Mouse (Mus musculus): Measurements from ENCODE around the gene Themis2. TPM values are rescaled to one million over a fixed set of nuclear protein-coding genes. Genes with fewer than 3 reads are reported as not detected.

Themis2 gene
- polyA plus RNA-seq, 1 experiment = not detected

DNA sequence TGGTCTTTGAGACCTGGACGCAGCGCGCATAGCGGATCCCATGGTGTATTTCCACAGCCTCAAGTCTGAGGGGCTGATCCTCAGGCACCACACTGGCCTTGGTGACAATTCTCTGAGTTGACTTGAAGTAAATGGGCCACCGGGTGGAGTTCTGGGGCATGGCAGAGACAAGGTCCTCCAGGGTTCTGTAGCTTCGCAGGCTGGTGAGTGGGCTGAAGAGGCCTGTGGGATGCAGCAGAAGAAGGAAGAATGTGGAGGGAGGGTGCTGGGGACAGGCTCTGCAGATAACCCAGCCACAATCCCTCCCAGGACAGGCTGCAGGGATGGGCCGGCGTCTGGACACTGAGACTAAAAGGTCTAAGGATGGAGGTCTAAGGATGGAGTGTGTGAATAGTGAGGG lies 6.5 kb downstream of the Themis2 start:
- no peaks in the 10 kb centered on the region for H3K79me3 ChIP-seq (ENCODE audit: low read depth)
- no peak overlapping the region for H3ac ChIP-seq (ENCODE audit: control insufficient read depth, insufficient read length, low read depth)
- no peaks in the 10 kb centered on the region for H3K79me2 ChIP-seq (ENCODE audit: control insufficient read depth, insufficient read depth)
- TF ChIP-seq MYOG (IDR thresholded peaks at IDR 0.05; ENCODE audit: control insufficient read depth, extremely low read depth, insufficient read length) = no peak
- no peak for TF ChIP-seq MYOD1 (IDR thresholded peaks at IDR 0.05; ENCODE audit: control insufficient read depth, insufficient read length, low read depth)
- TF ChIP-seq MAX (IDR thresholded peaks at IDR 0.05) = no peak
- TF ChIP-seq FOSL1 (IDR thresholded peaks at IDR 0.05; ENCODE audit: insufficient read depth, low read length, poor library complexity, severe bottlenecking) = no peak
- no peak for TF ChIP-seq USF1 (IDR thresholded peaks at IDR 0.05; ENCODE audit: low read depth)
- TF ChIP-seq CTCF (IDR thresholded peaks at IDR 0.05; ENCODE audit: control insufficient read depth, insufficient read depth, insufficient read length) = no peak
- TF ChIP-seq CEBPB (IDR thresholded peaks at IDR 0.05; ENCODE audit: low read depth) = no peak
- H3K36me3 ChIP-seq (ENCODE audit: control insufficient read depth, insufficient read depth) = no peaks in the 10 kb centered on the region
- peaks cover 11% of the 10 kb centered on the region for H3K27me3 ChIP-seq (ENCODE audit: control insufficient read depth, insufficient read depth, insufficient read length)
- no peak overlapping the region for H3K4me3 ChIP-seq (ENCODE audit: insufficient read depth, poor library complexity, severe bottlenecking)

DNA sequence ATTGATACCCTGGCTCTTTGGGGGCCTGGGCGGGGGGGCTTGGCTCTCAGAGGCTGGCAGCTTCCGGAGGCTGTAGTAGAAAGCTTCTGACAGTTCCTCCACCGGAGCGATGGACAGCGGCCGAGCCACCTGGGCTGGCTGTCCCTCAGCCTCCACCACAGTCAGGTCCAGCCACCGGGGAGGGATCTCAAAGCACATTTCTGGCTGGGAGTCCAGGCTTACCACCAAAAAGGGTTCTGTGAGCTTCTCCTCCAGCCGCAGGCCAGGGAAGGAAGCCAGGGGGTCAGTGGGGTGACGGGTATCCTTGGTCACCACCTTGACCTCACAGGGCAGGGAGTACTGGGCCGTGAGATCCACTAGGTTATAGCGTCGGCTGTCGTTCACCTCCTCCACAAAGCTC lies 11.0 kb downstream of the Themis2 start:
- peaks cover 6% of the 10 kb centered on the region for H3K36me3 ChIP-seq (ENCODE audit: control insufficient read depth, insufficient read depth)
- H3K79me3 ChIP-seq (ENCODE audit: low read depth) = no peaks in the 10 kb centered on the region
- no peak overlapping the region for H3ac ChIP-seq (ENCODE audit: control insufficient read depth, insufficient read length, low read depth)
- H3K27me3 ChIP-seq (ENCODE audit: control insufficient read depth, insufficient read depth, insufficient read length) = no peaks in the 10 kb centered on the region
- H3K79me2 ChIP-seq (ENCODE audit: control insufficient read depth, insufficient read depth) = no peaks in the 10 kb centered on the region
- no peak overlapping the region for H3K4me3 ChIP-seq (ENCODE audit: insufficient read depth, poor library complexity, severe bottlenecking)
- no peak for TF ChIP-seq CTCF (IDR thresholded peaks at IDR 0.05; ENCODE audit: control insufficient read depth, insufficient read depth, insufficient read length)
- TF ChIP-seq MYOG (IDR thresholded peaks at IDR 0.05; ENCODE audit: control insufficient read depth, extremely low read depth, insufficient read length) = no peak
- no peak for TF ChIP-seq FOSL1 (IDR thresholded peaks at IDR 0.05; ENCODE audit: insufficient read depth, low read length, poor library complexity, severe bottlenecking)
- TF ChIP-seq MYOD1 (IDR thresholded peaks at IDR 0.05; ENCODE audit: control insufficient read depth, insufficient read length, low read depth) = no peak
- no peak for TF ChIP-seq USF1 (IDR thresholded peaks at IDR 0.05; ENCODE audit: low read depth)
- no peak for TF ChIP-seq CEBPB (IDR thresholded peaks at IDR 0.05; ENCODE audit: low read depth)
- no peak for TF ChIP-seq MAX (IDR thresholded peaks at IDR 0.05)

DNA sequence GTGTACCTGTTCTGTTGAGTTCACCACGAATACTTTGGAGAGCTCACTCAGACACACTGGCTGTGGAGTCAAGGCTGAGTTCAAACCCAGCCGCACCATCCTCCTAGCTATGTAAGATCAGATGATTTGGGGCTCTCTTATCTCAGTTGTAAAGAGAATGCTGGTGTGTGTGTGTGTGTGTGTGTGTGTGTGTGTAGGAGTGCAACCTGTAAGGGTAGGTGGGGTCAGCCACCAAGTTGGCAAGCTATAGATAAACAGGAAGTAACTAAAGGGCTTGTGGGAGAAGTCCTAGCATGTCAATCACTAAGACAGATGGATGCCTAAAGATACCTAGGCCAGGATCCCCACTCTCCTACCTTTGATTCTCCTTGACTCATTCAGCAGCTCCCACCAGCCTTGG lies 12.5 kb downstream of the Themis2 start:
- Histone ChIP-seq H3K79me3 (ENCODE audit: low read depth) (no peaks in the 10 kb centered on the region), H3K4me3 (ENCODE audit: insufficient read depth, poor library complexity, severe bottlenecking) (no peak overlapping the region), H3K36me3 (ENCODE audit: control insufficient read depth, insufficient read depth) (peaks cover 15% of the 10 kb centered on the region), H3K27me3 (ENCODE audit: control insufficient read depth, insufficient read depth, insufficient read length) (no peaks in the 10 kb centered on the region), H3K79me2 (ENCODE audit: control insufficient read depth, insufficient read depth) (no peaks in the 10 kb centered on the region), H3ac (ENCODE audit: control insufficient read depth, insufficient read length, low read depth) (no peak overlapping the region)
- TF ChIP-seq FOSL1 (IDR thresholded peaks at IDR 0.05; ENCODE audit: insufficient read depth, low read length, poor library complexity, severe bottlenecking) = no peak
- no peak for TF ChIP-seq CTCF (IDR thresholded peaks at IDR 0.05; ENCODE audit: control insufficient read depth, insufficient read depth, insufficient read length)
- TF ChIP-seq CEBPB (IDR thresholded peaks at IDR 0.05; ENCODE audit: low read depth) = no peak
- no peak for TF ChIP-seq MYOD1 (IDR thresholded peaks at IDR 0.05; ENCODE audit: control insufficient read depth, insufficient read length, low read depth)

DNA sequence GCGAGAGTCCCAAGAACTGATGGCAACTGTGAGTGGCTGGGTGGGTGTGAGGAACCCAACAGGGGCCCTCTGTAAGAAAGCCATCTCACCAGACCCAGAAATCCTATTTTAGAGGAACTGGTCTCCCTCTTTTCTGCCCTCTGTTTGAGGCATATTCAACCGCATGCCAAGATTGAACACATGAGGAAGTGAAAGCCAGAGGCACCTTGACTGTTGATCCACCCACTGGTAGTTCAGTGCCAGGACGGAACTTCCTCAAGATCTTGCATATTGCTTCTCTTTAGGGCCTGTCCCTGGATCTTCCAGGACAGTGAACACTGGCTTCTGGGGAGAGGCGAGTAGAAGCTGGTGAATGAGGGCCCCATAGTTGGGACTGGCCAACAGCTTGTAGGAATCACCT lies 15.9 kb downstream of the Themis2 start:
- peaks cover 47% of the 10 kb centered on the region for H3K36me3 ChIP-seq (ENCODE audit: control insufficient read depth, insufficient read depth)
- TF ChIP-seq MAX (IDR thresholded peaks at IDR 0.05) = no peak
- TF ChIP-seq USF1 (IDR thresholded peaks at IDR 0.05; ENCODE audit: low read depth) = no peak
- TF ChIP-seq MYOD1 (IDR thresholded peaks at IDR 0.05; ENCODE audit: control insufficient read depth, insufficient read length, low read depth) = no peak
- TF ChIP-seq CTCF (IDR thresholded peaks at IDR 0.05; ENCODE audit: control insufficient read depth, insufficient read depth, insufficient read length) = no peak
- no peak for TF ChIP-seq CEBPB (IDR thresholded peaks at IDR 0.05; ENCODE audit: low read depth)
- no peak for TF ChIP-seq MYOG (IDR thresholded peaks at IDR 0.05; ENCODE audit: control insufficient read depth, extremely low read depth, insufficient read length)
- TF ChIP-seq FOSL1 (IDR thresholded peaks at IDR 0.05; ENCODE audit: insufficient read depth, low read length, poor library complexity, severe bottlenecking) = no peak
- no peaks in the 10 kb centered on the region for H3K27me3 ChIP-seq (ENCODE audit: control insufficient read depth, insufficient read depth, insufficient read length)

DNA sequence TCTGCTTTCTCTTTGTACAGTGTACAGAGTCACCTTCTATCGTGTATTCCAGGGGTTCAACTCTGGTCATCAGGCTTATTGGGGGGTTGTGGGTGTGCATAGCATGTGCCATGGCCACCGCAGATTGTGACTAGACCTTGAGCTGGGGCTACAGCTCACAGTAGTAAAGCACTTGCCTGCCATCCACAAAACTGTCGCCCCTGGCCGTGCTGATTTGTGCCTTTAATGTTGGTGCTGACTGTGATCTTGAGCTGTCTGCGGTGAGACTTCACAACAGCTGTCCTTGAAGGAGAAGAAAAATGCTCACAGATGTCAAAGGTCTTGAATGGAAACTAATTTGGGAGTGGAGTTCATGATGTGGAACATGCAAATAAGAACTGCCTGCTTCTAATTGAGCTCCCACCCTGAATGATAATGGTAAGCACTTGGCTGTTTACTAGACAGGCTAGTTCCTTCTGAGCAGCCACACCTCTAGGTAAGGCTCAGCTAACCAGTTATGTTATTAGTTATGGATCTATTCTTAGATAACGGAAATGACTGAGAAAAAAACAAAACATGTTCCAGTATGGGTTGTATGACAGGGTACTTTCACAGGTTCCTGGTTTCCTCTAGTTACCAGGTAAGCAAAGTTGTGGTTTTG lies 17.5 kb downstream of the Themis2 start:
- H3K79me3 ChIP-seq (ENCODE audit: low read depth) = no peaks in the 10 kb centered on the region
- TF ChIP-seq CEBPB (IDR thresholded peaks at IDR 0.05; ENCODE audit: low read depth) (no peak), CTCF (IDR thresholded peaks at IDR 0.05; ENCODE audit: control insufficient read depth, insufficient read depth, insufficient read length) (no peak), USF1 (IDR thresholded peaks at IDR 0.05; ENCODE audit: low read depth) (no peak), MYOG (IDR thresholded peaks at IDR 0.05; ENCODE audit: control insufficient read depth, extremely low read depth, insufficient read length) (no peak), FOSL1 (IDR thresholded peaks at IDR 0.05; ENCODE audit: insufficient read depth, low read length, poor library complexity, severe bottlenecking) (no peak), MYOD1 (IDR thresholded peaks at IDR 0.05; ENCODE audit: control insufficient read depth, insufficient read length, low read depth) (no peak), MAX (IDR thresholded peaks at IDR 0.05) (no peak)
- peaks cover 63% of the 10 kb centered on the region for H3K36me3 ChIP-seq (ENCODE audit: control insufficient read depth, insufficient read depth)
- no peak overlapping the region for H3K4me3 ChIP-seq (ENCODE audit: insufficient read depth, poor library complexity, severe bottlenecking)
- H3K79me2 ChIP-seq (ENCODE audit: control insufficient read depth, insufficient read depth) = no peaks in the 10 kb centered on the region
- H3K27me3 ChIP-seq (ENCODE audit: control insufficient read depth, insufficient read depth, insufficient read length) = no peaks in the 10 kb centered on the region
- no peak overlapping the region for H3ac ChIP-seq (ENCODE audit: control insufficient read depth, insufficient read length, low read depth)

More for the DNA sequence above, 15.9 kb downstream of the Themis2 start:
- Histone ChIP-seq H3K4me3 (ENCODE audit: insufficient read depth, poor library complexity, severe bottlenecking) (no peak overlapping the region), H3K79me2 (ENCODE audit: control insufficient read depth, insufficient read depth) (no peaks in the 10 kb centered on the region), H3ac (ENCODE audit: control insufficient read depth, insufficient read length, low read depth) (no peak overlapping the region), H3K79me3 (ENCODE audit: low read depth) (no peaks in the 10 kb centered on the region)

Measured in C2C12 (cell line).